Mouse (Mus musculus) stomach, embryonic 14.5 days (tissue): ENCODE measurements around the gene 1700061G19Rik. TPM values are rescaled to one million over a fixed set of nuclear protein-coding genes. Genes with fewer than 3 reads are reported as not detected.
A peak's percentile ranks its signal among the peaks of the same experiment; 100 is the strongest.

ENCODE experiments used
- ATAC-seq: fragments of 200-750 bp; cut with Nextera tagmentation; 2 replicates; pipeline ENCODE4 v1.8.0; 2017; ENCODE audit warnings: low read depth, moderate TSS enrichment; ENCODE audit not compliant: insufficient number of reproducible peaks, insufficient read depth, low FRiP score
- H3K27ac ChIP-seq: fragments of 300-500 bp; sonication (generic); 2 replicates; pipeline ENCODE4 v1.5.1; 2014; ENCODE audit warnings: mild to moderate bottlenecking, low read length, moderate library complexity, mixed read lengths
- H3K27me3 ChIP-seq: fragments of 300-500 bp; sonication (generic); 2 replicates; pipeline ENCODE4 v1.6.1; 2014; ENCODE audit warnings: low read length, control low read depth, mixed read lengths; ENCODE audit not compliant: control insufficient read depth, insufficient read depth
- H3K36me3 ChIP-seq: fragments of 300-500 bp; sonication (generic); 2 replicates; pipeline ENCODE4 v1.6.1; 2014; ENCODE audit warnings: mild to moderate bottlenecking, control low read depth, low read length, moderate library complexity, mixed read lengths; ENCODE audit not compliant: control insufficient read depth, insufficient read depth
- H3K4me1 ChIP-seq: fragments of 300-500 bp; sonication (generic); 2 replicates; pipeline ENCODE4 v1.6.1; 2014; ENCODE audit warnings: low read length, control low read depth, mixed read lengths; ENCODE audit not compliant: control insufficient read depth, insufficient read depth
- H3K4me2 ChIP-seq: fragments of 300-500 bp; sonication (generic); replicated peaks from 2 replicates; pipeline ENCODE4 v1.6.1; 2014; ENCODE audit warnings: low read depth, low read length, control low read depth
- H3K4me3 ChIP-seq: fragments of 300-500 bp; sonication (generic); 2 replicates; pipeline ENCODE4 v1.5.1; 2014; ENCODE audit warnings: low read depth, low read length, control low read depth
- H3K9ac ChIP-seq: fragments of 300-500 bp; sonication (generic); replicated peaks from 2 replicates; pipeline ENCODE4 v1.6.1; 2014; ENCODE audit warnings: low read depth, mild to moderate bottlenecking, control low read depth, low read length, moderate library complexity, mixed read lengths
- H3K9me3 ChIP-seq: fragments of 300-500 bp; sonication (generic); 2 replicates; pipeline ENCODE4 v1.6.1; 2016; ENCODE audit warnings: low read depth, low read length, control low read depth; ENCODE audit not compliant: control insufficient read depth
- WGBS: fragments of 180-500 bp; shearing (Covaris S2); extraction: QIAGEN DNeasy Blood & Tissue Kit; methylation state at CpG from one replicate; pipeline ENCODE4 v1.1.7; 2014; 5-methylcytosine and 5-hydroxymethylcytosine counted together
- polyA plus RNA-seq: library from polyadenylated mRNA; unstranded; fragments of >200 nt; fragmentation: Nextera tagmentation; extraction: Ambion mirVana; gene quantifications from 2 replicates; pipeline ENCODE4 v1.2.1, GENCODE M21; 2014

1700061G19Rik gene
- polyA plus RNA-seq, 1 experiment from 2014 or later: 0.35 TPM

DNA sequence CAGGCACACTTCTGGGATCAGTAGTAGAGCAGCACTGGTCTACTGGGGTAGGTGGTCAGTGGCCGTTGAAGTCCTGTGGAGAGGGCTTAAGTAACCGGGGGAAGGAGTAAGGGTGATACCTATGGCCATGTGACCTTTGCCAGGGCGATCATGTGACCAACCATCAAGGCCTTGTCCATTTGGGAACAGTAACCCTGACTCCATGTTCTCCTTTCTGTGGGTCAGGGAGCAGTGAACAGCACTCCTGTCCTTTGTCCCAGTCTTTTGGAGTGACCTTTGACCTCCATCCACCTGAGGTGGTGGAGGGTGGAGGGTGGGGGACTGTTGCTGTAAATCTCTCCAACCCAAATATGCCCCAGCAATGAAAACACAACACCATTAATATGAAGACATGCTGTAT is 1.2 kb downstream of the 1700061G19Rik start:
- Histone ChIP-seq H3K4me1 (no peaks in the 10 kb centered on the region), H3K27me3 (no peaks in the 10 kb centered on the region), H3K27ac (no peak overlapping the region), H3K4me2 (no peak overlapping the region), H3K9ac (no peak overlapping the region), H3K4me3 (no peak overlapping the region), H3K9me3 (no peaks in the 10 kb centered on the region), H3K36me3 (no peaks in the 10 kb centered on the region)
- no peak for ATAC-seq
- WGBS: 81% methylated on average over 3 of the region's 3 CpGs

DNA sequence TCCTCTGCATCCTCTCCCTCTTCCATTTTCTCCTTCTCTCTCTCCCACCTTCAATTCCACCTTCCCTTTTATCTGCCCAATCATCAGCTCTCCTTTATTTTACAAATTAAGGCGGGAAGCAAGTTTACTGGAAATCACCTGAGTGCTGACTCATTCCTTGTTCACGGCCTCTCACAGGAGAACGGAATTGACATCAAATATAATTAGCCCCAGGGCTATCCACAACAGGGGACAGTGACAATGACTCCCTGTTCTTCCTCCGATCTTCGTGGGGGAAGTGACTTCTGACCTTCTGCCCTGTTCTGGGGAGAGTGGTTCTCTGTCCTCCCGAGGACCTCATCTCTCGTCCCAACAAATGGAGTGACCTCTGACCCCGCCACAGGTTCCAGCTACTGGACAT is 1.7 kb downstream of the 1700061G19Rik start:
- no peak overlapping the region for H3K4me3 ChIP-seq
- no peaks in the 10 kb centered on the region for H3K36me3 ChIP-seq
- H3K9me3 ChIP-seq: no peaks in the 10 kb centered on the region
- ATAC-seq: no peak
- no peak overlapping the region for H3K27ac ChIP-seq
- H3K4me1 ChIP-seq: no peaks in the 10 kb centered on the region
- no peaks in the 10 kb centered on the region for H3K27me3 ChIP-seq
- H3K9ac ChIP-seq: no peak overlapping the region
- WGBS: 54% methylated on average over 8 of the region's 8 CpGs
- H3K4me2 ChIP-seq: no peak overlapping the region

DNA sequence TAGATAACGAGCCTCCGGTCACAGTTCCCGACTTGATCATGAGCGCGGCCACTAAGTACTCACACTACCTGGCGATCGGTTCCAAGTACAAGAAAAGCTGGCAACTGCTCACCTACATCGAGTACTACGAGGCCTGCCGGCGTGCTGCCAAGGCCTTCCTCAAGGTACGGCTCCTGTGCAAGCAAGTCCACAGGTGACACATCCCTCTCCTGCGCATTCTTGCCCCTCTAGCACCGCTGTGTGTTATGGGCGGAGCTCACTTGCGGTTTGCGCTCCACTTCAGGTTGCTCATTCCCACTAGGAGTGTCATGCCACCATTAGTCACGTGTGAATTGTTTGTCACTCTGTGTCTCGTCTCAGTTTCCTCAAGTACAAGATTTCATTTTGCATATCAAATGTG is 2.1 kb downstream of the 1700061G19Rik start:
- H3K4me2 ChIP-seq: no peak overlapping the region
- H3K36me3 ChIP-seq: no peaks in the 10 kb centered on the region
- H3K27me3 ChIP-seq: no peaks in the 10 kb centered on the region
- no peaks in the 10 kb centered on the region for H3K9me3 ChIP-seq
- H3K4me3 ChIP-seq: no peak overlapping the region
- 87% methylated on average over 19 of the region's 19 CpGs for WGBS
- H3K27ac ChIP-seq: no peak overlapping the region
- ATAC-seq: no peak
- H3K4me1 ChIP-seq: no peaks in the 10 kb centered on the region
- no peak overlapping the region for H3K9ac ChIP-seq

DNA sequence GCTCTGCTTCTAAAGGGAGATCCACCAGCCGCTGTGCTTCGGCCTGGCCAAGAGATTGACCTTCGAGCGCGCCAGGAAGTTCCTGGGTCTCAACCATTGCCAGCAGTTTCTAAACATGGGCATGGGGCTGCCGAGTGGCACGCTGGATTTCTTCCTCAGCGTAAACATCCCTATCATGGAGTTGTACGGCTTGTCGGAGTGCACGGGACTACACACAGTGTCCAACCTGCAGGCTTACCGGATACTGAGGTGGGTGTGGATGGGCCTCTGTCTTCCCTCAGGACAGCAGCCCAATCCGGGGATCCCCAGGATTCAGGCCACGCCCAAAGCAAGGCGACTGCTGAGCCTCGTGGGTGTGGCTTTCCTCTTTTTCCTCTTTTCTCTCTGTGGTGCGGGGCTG is 8.3 kb downstream of the 1700061G19Rik start:
- no peak for ATAC-seq
- no peaks in the 10 kb centered on the region for H3K36me3 ChIP-seq
- H3K27me3 ChIP-seq: no peaks in the 10 kb centered on the region
- H3K4me1 ChIP-seq: no peaks in the 10 kb centered on the region
- 41% methylated on average over 17 of the region's 17 CpGs for WGBS
- no peak overlapping the region for H3K9ac ChIP-seq
- H3K4me3 ChIP-seq: no peak overlapping the region
- H3K4me2 ChIP-seq: peak overlapping the region; percentile 22; the same call in 1 of the 2 replicates
- H3K9me3 ChIP-seq: peaks cover 4% of the 10 kb centered on the region; the same call in 1 of the 2 replicates
- H3K27ac ChIP-seq: no peak overlapping the region

DNA sequence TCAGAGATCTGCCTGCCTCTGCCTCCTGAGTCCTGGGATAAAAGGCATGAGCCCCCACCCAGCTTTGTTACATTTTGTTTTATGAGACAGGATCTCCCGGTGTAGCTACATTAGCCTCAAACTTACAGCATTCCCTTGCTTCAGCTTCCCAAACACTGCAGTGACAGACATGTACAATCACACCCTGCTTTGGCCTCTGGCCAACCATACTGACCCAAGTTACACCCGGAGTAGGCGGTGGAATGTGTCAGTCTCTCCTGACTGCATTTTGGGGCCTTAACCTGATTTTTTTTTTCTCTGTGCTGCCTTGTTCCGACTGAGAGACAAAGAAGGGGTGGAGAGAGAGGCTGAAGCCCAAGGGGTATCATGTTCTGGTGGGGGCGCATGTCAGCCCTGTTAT is 9.1 kb downstream of the 1700061G19Rik start:
- Histone ChIP-seq H3K9me3 (peaks cover 4% of the 10 kb centered on the region; the same call in 1 of the 2 replicates), H3K4me2 (no peak overlapping the region), H3K4me3 (no peak overlapping the region), H3K27ac (no peak overlapping the region), H3K9ac (no peak overlapping the region), H3K4me1 (no peaks in the 10 kb centered on the region), H3K27me3 (no peaks in the 10 kb centered on the region), H3K36me3 (no peaks in the 10 kb centered on the region)
- 71% methylated on average over 5 of the region's 5 CpGs for WGBS
- ATAC-seq: no peak

DNA sequence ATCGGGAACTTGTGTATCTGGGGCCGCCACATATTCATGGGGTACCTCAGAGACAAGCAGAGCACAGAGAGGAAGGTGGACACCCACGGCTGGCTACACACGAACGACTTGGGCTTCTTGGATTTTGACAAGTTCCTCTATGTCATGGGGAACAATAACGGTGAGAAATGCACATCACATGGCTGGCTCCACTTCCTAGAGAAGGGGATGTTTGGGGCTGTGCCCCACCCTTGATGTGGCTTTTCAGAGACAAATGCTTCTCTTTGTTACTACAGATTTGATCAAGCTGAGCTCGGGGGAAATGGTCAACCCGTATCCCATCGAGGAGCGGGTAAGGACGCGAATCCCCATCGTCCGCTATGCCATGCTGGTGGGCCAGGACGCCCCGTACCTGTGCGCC is 9.5 kb downstream of the 1700061G19Rik start:
- Histone ChIP-seq H3K4me1 (no peaks in the 10 kb centered on the region), H3K36me3 (peaks cover 4% of the 10 kb centered on the region; the same call in 1 of the 2 replicates), H3K27me3 (no peaks in the 10 kb centered on the region), H3K4me2 (no peak overlapping the region), H3K9ac (no peak overlapping the region), H3K9me3 (peaks cover 4% of the 10 kb centered on the region; the same call in 1 of the 2 replicates), H3K27ac (no peak overlapping the region), H3K4me3 (no peak overlapping the region)
- ATAC-seq: no peak
- WGBS: 88% methylated on average over 17 of the region's 17 CpGs

DNA sequence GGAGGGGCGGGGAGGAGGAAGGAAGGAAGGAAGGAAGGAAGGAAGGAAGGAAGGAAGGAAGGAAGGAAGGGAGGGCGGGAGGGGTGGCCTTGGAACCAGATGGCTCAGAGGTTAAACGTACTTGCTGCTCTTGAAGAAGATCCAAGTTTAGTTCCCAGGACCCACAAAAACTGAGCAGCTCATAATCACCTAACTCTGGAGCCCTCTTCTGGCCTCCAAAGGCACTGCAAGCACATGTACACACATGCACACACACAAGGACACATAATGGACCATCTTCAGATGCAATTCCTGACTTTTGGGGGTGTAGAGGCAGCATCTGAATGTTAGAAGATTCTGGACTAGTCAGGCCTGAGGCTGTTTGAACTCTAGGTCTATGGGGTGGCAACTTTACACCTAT is 12.8 kb downstream of the 1700061G19Rik start:
- Histone ChIP-seq H3K9me3 (peaks cover 4% of the 10 kb centered on the region; the same call in 1 of the 2 replicates), H3K4me2 (no peak overlapping the region), H3K27me3 (no peaks in the 10 kb centered on the region), H3K4me3 (no peak overlapping the region), H3K4me1 (no peaks in the 10 kb centered on the region), H3K27ac (no peak overlapping the region), H3K36me3 (peaks cover 12% of the 10 kb centered on the region), H3K9ac (no peak overlapping the region)
- no peak for ATAC-seq
- WGBS: 88% methylated on average over 2 of the region's 3 CpGs

DNA sequence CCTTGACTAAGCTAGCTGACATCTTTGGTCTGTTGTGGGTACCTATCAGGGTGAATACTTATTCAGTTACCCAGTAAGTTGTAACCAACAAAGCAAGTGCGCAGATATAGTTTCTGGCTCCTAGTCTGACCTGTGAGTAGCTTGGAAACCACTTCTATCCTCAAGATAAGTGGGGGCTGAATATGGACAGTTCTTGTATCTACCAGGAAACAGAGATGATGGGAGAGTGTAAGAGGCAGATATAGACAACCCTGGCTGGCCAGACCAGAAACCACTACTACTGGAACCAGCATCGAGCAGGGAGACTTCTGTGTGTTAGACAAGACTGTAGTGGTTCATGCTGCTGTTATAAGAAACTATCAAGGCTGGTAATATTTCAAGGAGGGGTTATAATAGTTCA is 14.7 kb downstream of the 1700061G19Rik start:
- no peak for ATAC-seq
- Histone ChIP-seq H3K9ac (no peak overlapping the region), H3K36me3 (peaks cover 32% of the 10 kb centered on the region), H3K27me3 (no peaks in the 10 kb centered on the region), H3K9me3 (peaks cover 4% of the 10 kb centered on the region; the same call in 1 of the 2 replicates), H3K4me1 (no peaks in the 10 kb centered on the region), H3K4me2 (no peak overlapping the region), H3K4me3 (no peak overlapping the region), H3K27ac (no peak overlapping the region)
- WGBS: 98% methylated on average over 2 of the region's 2 CpGs

DNA sequence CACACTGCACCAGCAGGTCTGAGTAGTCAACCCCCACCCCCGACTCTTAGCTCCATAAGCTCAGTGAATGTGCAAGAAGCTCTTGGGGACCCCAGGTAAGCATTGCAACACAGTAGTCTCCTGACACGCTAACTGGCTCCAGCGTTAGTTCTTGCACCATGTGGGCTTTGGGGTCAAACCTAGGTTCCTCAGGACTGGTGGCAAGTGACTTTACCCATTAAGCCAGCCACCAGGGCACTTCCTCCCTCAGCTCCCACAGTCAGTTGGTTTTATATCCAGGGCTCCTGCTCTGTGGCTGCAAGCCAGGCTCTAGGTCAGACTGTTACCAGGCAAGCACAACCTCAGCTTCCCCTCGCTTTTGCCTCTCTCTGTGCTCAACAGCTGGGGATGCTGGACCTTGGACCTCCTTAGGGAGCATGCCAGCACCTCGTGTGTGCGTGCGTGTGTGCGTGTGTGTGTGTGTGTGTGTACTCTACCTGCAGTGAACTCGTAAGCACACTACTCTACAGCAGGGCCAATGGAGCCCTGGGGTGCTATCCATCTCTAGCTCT is 20.2 kb downstream of the 1700061G19Rik start:
- no peaks in the 10 kb centered on the region for H3K4me1 ChIP-seq
- no peak for ATAC-seq
- H3K27ac ChIP-seq: no peak overlapping the region
- no peaks in the 10 kb centered on the region for H3K9me3 ChIP-seq
- 90% methylated on average over 9 of the region's 9 CpGs for WGBS
- H3K36me3 ChIP-seq: peaks cover 75% of the 10 kb centered on the region
- H3K27me3 ChIP-seq: no peaks in the 10 kb centered on the region
- H3K4me2 ChIP-seq: no peak overlapping the region
- H3K9ac ChIP-seq: no peak overlapping the region
- no peak overlapping the region for H3K4me3 ChIP-seq
